Mouse (Mus musculus) 3T3-L1 (cell line): ENCODE measurements at regions not wholly inside any gene's neighbourhood (a gene's known extent, or its start where the extent isn't known, plus 50 kb on each side); places are given as distances from the start of the nearest gene placed in this dataset.

Experiments
- DNase-seq: peaks from one replicate; pipeline ENCODE4 v3.0.0-alpha.2; 2015; ENCODE audit warnings: low read depth, low spot score

GRCm38 (mm10) chr15:44288181-44288580 lies 4154.0 kb downstream of the 9330182O14Rik start:
- DNase-seq = no peak

GRCm38 (mm10) chr15:44288704-44289103 lies 4154.5 kb downstream of the 9330182O14Rik start:
- DNase-seq = no peak

- no peak for DNase-seq
Observed at GRCm38 (mm10) chr15:44301491-44301890, 4167.3 kb downstream of the 9330182O14Rik start.

- peak; percentile 8 for DNase-seq
Observed at GRCm38 (mm10) chr15:44310888-44311287, 4176.7 kb downstream of the 9330182O14Rik start.

GRCm38 (mm10) chr15:44313294-44313693 lies 4179.1 kb downstream of the 9330182O14Rik start:
- DNase-seq = no peak
